Mouse (Mus musculus) bone marrow macrophage, adult 2 months (primary cell): Measurements from ENCODE around the gene Gm20388.

Experiments used
- CTCF ChIP-seq: IDR thresholded peaks from 2 replicates; pipeline ENCODE4 v1.5.1; 2012; ENCODE audit warnings: low read depth, mild to moderate bottlenecking, low read length, moderate library complexity
- POLR2A ChIP-seq: IDR thresholded peaks from 2 replicates; pipeline ENCODE4 v1.6.1; 2012; ENCODE audit warnings: mild to moderate bottlenecking, low read depth, low read length, borderline replicate concordance

GRCm38 (mm10) chr8:122981646-122982045, 3071.0 kb downstream of the Gm20388 start:
- TF ChIP-seq CTCF (no peak), POLR2A (no peak)
